Mouse (Mus musculus): ENCODE measurements around the gene Tmem38a.

DNA sequence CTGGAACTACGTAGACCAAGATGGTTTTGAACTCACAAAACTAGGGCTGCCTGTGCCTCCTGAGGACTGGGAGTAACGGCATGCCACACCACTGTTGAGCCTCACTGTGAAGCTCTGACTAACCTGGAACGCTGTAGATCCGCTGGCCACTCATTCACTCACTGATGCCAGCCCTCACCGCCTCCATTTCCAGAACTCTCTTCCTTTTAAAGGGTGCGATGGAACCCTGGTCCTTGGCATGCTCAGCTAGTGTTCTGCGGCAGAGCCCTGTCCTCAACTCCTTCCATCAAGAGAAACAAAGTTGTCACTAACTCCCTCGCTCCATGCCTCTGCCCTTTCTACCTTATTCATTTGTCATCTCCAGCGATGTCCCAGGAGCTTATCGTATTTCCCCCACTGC, 17.0 kb downstream of the Tmem38a start:
- no peak for TF ChIP-seq POLR2A (IDR thresholded peaks at IDR 0.05; ENCODE audit: low read depth, low read length)
- no peak for TF ChIP-seq CTCF (IDR thresholded peaks at IDR 0.05; ENCODE audit: extremely low read depth, insufficient read depth, insufficient read length, insufficient replicate concordance)

Measured in spleen, adult 2 months (tissue).